Mouse (Mus musculus): Measurements from ENCODE around the gene Fbxo28.

GRCm38 (mm10) chr1:182332090-182333034 lies 9.1 kb downstream of the Fbxo28 start:
- TF ChIP-seq CTCF (IDR thresholded peaks at IDR 0.05; ENCODE audit: extremely low read depth, insufficient read length, insufficient replicate concordance, low read depth, low read length) (no peak), POLR2A (IDR thresholded peaks at IDR 0.05; ENCODE audit: low read depth, low read length) (no peak)

Data from small intestine, adult 2 months (tissue).